Mouse (Mus musculus): ENCODE results near the gene Ssh2.

GRCm38 (mm10) chr11:77347273-77347672 is 131.2 kb downstream of the Ssh2 start:
- TF ChIP-seq CTCF (IDR thresholded peaks at IDR 0.05; ENCODE audit: control insufficient read depth, insufficient read depth, insufficient replicate concordance, low read depth, low read length) (no peak), POLR2A (IDR thresholded peaks at IDR 0.05; ENCODE audit: control insufficient read depth, low read depth, low read length) (no peak)

Measured in testis, adult 2 months (tissue).